8 mouse cellular contexts compared by ENCODE assay signal in the genomic region with DNA sequence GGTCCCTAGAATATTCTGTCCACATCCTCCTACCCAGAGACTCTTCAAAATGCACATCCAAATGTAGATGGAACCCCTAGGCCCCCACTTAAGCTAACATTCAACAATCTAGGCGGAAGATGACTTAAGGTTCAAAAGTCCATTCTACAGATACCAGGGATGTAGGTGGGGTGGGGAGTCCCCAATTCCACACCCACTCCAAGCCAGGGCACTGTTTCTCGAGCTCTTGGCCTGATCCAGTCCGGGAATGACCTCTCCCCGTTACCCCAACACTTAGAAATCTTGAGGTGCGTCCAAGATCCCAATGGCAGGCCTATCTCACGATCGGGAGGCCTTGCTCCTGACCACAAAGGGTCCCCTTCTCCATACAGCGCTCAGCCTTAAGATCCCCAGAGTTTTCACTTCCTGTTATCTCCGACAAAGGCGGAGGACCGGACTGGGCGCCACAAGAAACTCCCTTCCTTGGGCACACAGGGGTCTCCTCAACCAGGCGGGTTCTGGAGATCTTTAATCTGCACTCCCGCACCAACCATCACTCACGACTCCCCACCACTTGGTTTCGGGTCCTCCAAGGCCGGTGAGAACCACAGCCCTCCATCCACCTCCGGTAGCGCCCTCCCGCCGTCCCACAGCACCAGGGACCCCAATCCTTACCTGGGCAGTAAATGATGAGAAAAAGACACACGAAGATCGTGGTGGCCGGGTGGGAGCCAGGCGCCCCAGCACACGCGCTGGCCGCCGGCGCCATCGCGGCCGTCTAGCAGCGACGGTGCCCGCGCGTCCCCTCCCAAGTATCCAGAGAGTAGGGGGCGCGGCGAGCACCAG. TPM values are rescaled to one million over a fixed set of nuclear protein-coding genes. Genes with fewer than 3 reads are reported as not detected.
DNase-seq lines count a peak whose midpoint lies in the region; ATAC-seq and TF ChIP-seq lines count a peak whose summit lies in the region.

No protein-coding gene starts in this region.

- no peaks in the 10 kb centered on the region for H3K9me3 ChIP-seq in hindbrain, embryonic 13.5 days

- peaks cover 2% of the 10 kb centered on the region; the same call in 1 of the 2 replicates for H3K27me3 ChIP-seq in heart, adult 2 months (ENCODE audit: control insufficient read depth, insufficient read depth, low read length)
- H3K27me3 ChIP-seq in hindbrain, embryonic 13.5 days = peaks cover 29% of the 10 kb centered on the region

- no peak for TF ChIP-seq EP300 in heart, adult 2 months (IDR thresholded peaks at IDR 0.05; ENCODE audit: insufficient read depth, low read depth, low read length)

- TF ChIP-seq CTCF in heart, adult 2 months (IDR thresholded peaks at IDR 0.05) = no peak
- TF ChIP-seq CTCF in bone marrow, adult 2 months (IDR thresholded peaks at IDR 0.05; ENCODE audit: control insufficient read depth, insufficient read depth, low read length) = no peak

- intact Hi-C loops in heart, adult 2 months (cut with DNase I) = loop anchor here (5.0 kb wide), 1 partner anchor 80 kb away; a partner anchor contains a TSS
- intact Hi-C loops in heart, postnatal 14 days (cut with DNase I) = loop anchor here (2.0 to 10.0 kb wide), 3 partner anchors 72 to 240 kb away; a partner anchor contains a TSS

- H3K79me2 ChIP-seq in heart, adult 2 months (replicated peaks; ENCODE audit: control insufficient read depth, insufficient read depth, low read length) = no peaks in the 10 kb centered on the region

- peak overlapping the region; percentile 40; the same call in 1 of the 2 replicates for H3K4me3 ChIP-seq in heart, adult 2 months
- H3K4me3 ChIP-seq in bone marrow, adult 2 months (replicated peaks; ENCODE audit: control insufficient read depth, low read depth, low read length) = peak overlapping the region; percentile 16
- peak overlapping the region; percentile 35 for H3K4me3 ChIP-seq in hindbrain, embryonic 13.5 days

- no peak overlapping the region; the same call in 1 of the 2 replicates for H3K27ac ChIP-seq in heart, adult 2 months
- peak overlapping the region; percentile 45; the same call in 1 of the 2 replicates for H3K27ac ChIP-seq in bone marrow, adult 2 months (ENCODE audit: control insufficient read depth, insufficient read depth, low read depth, low read length, poor library complexity)
- H3K27ac ChIP-seq in hindbrain, embryonic 13.5 days = 0 out of 2 replicates have a peak overlapping the region, but pooled peaks have one; percentile 23

- no peak for TF ChIP-seq POLR2A in heart, adult 2 months (IDR thresholded peaks at IDR 0.05; ENCODE audit: insufficient read depth, low read depth, low read length)
- no peak for TF ChIP-seq POLR2A in bone marrow, adult 2 months (IDR thresholded peaks at IDR 0.05; ENCODE audit: borderline replicate concordance, control insufficient read depth, low read depth, low read length)

- peaks cover 1% of the 10 kb centered on the region for H3K4me1 ChIP-seq in heart, adult 2 months (ENCODE audit: control insufficient read depth, insufficient read depth, low read length)
- H3K4me1 ChIP-seq in bone marrow, adult 2 months (ENCODE audit: control insufficient read depth, insufficient read depth, low read length) = no peaks in the 10 kb centered on the region
- peaks cover 12% of the 10 kb centered on the region for H3K4me1 ChIP-seq in hindbrain, embryonic 13.5 days (replicated peaks)

- no peak for ATAC-seq in hindbrain, embryonic 13.5 days (ENCODE audit: low FRiP score)
- peak; percentile 28 for ATAC-seq in megakaryocyte progenitor cell, adult 5-6 weeks (replicated peaks; ENCODE audit: poor library complexity)
- no peak for ATAC-seq in CD4-positive, CD25-positive, alpha-beta regulatory T cell, adult 4 months

- H3K36me3 ChIP-seq in heart, adult 2 months (ENCODE audit: control insufficient read depth, insufficient read depth, low read length) = no peaks in the 10 kb centered on the region
- no peaks in the 10 kb centered on the region for H3K36me3 ChIP-seq in hindbrain, embryonic 13.5 days

- peak in 1 of 2 experiments; percentile 28 for DNase-seq in heart, adult 2 months
- DNase-seq in heart, postnatal 14 days = no peak
- no peak for DNase-seq in cerebellum, postnatal 4 days (ENCODE audit: low spot score in 2 of 2)
- DNase-seq in layer of hippocampus, adult 8-10 months (ENCODE audit: low spot score in 2 of 2) = no peak

- 16% methylated on average over 41 of the region's 41 CpGs for WGBS in heart, adult 2 months
- WGBS in bone marrow, adult 2 months = 26% methylated on average over 41 of the region's 41 CpGs
- 4% methylated on average over 41 of the region's 41 CpGs for WGBS in hindbrain, embryonic 13.5 days

- H3K4me2 ChIP-seq in hindbrain, embryonic 13.5 days = peak overlapping the region; percentile 56

- no peak overlapping the region for H3K9ac ChIP-seq in heart, adult 2 months (ENCODE audit: low read depth, low read length)
- H3K9ac ChIP-seq in hindbrain, embryonic 13.5 days = peak overlapping the region; percentile 43

RNA-seq across cellular contexts. Expression of a gene that starts 0.6 kb away (rescaled TPM):
- total RNA-seq in heart, adult 2 months (2021) = 1 to 10 TPM; 3.7 to 4.3 TPM
- polyA plus RNA-seq in heart, adult 2 months (2012; rRNA removed) = 5.6 and 7.6 TPM in 2 replicates
- total RNA-seq in heart, postnatal 14 days (2021) = 1 to 10 TPM; 4.2 to 5.0 TPM
- polyA plus RNA-seq in bone marrow, adult 2 months (2011; ENCODE audit: insufficient read depth, insufficient read length, low replicate concordance, missing spikeins) = 0.81 and 4.2 TPM in 2 replicates
- 17.2 and 18.8 TPM in 2 replicates for polyA plus RNA-seq in hindbrain, embryonic 13.5 days (2015; fragmentation: Nextera tagmentation; extraction: Ambion mirVana)
- 0.12 and 0.59 TPM in 2 replicates for total RNA-seq in megakaryocyte progenitor cell, adult 5-6 weeks (2015)
- total RNA-seq in megakaryocyte progenitor cell, adult 5-6 weeks (2017) = 0.33 and 0.68 TPM in 2 replicates
- total RNA-seq in layer of hippocampus, adult 8-10 months (2022) = 1 to 10 TPM; 5.1 to 9.0 (median 6.0) TPM
- 1 to 10 TPM; 1.8 to 2.6 TPM for polyA plus RNA-seq in CD4-positive, CD25-positive, alpha-beta regulatory T cell, adult 4 months (2017; shearing (Covaris generic))

RNA-seq across cellular contexts. Expression of a gene that starts 1.0 kb away (rescaled TPM):
- total RNA-seq in heart, adult 2 months (2021) = not detected
- polyA plus RNA-seq in heart, adult 2 months (2012; rRNA removed) = 0.29 and 0.53 TPM in 2 replicates
- under 1 TPM in 1 of 2 experiments, not detected in 1; 0.60 TPM for total RNA-seq in heart, postnatal 14 days (2021)
- 0.75 TPM in 1 of 2 replicates, not detected in the other for polyA plus RNA-seq in bone marrow, adult 2 months (2011; ENCODE audit: insufficient read depth, insufficient read length, low replicate concordance, missing spikeins)
- polyA plus RNA-seq in hindbrain, embryonic 13.5 days (2015; fragmentation: Nextera tagmentation; extraction: Ambion mirVana) = 0.96 and 0.97 TPM in 2 replicates
- total RNA-seq in megakaryocyte progenitor cell, adult 5-6 weeks (2015) = 0.10 and 0.34 TPM in 2 replicates
- total RNA-seq in megakaryocyte progenitor cell, adult 5-6 weeks (2017) = 0.42 and 0.91 TPM in 2 replicates
- under 1 TPM in 1 of 4 experiments, not detected in 3; 0.21 TPM for total RNA-seq in layer of hippocampus, adult 8-10 months (2022)
- polyA plus RNA-seq in CD4-positive, CD25-positive, alpha-beta regulatory T cell, adult 4 months (2017; shearing (Covaris generic)) = 1 to 10 TPM; 1.2 to 1.5 TPM

RNA-seq across cellular contexts. Expression of a gene that starts 16.0 kb away (rescaled TPM):
- total RNA-seq in heart, adult 2 months (2021) = 100 to 1,000 TPM; 103 to 110 TPM
- 124 and 135 TPM in 2 replicates for polyA plus RNA-seq in heart, adult 2 months (2012; rRNA removed)
- 100 to 1,000 TPM in 1 of 2 experiments, 10 to 100 TPM in 1; 90.2 to 103 TPM for total RNA-seq in heart, postnatal 14 days (2021)
- 88.9 and 89.6 TPM in 2 replicates for polyA plus RNA-seq in bone marrow, adult 2 months (2011; ENCODE audit: insufficient read depth, insufficient read length, low replicate concordance, missing spikeins)
- 25.9 and 26.0 TPM in 2 replicates for polyA plus RNA-seq in hindbrain, embryonic 13.5 days (2015; fragmentation: Nextera tagmentation; extraction: Ambion mirVana)
- 92.6 and 97.4 TPM in 2 replicates for total RNA-seq in megakaryocyte progenitor cell, adult 5-6 weeks (2015)
- total RNA-seq in megakaryocyte progenitor cell, adult 5-6 weeks (2017) = 137 and 162 TPM in 2 replicates
- 100 to 1,000 TPM; 118 to 123 (median 120) TPM for total RNA-seq in layer of hippocampus, adult 8-10 months (2022)
- 10 to 100 TPM; 11.0 to 16.0 TPM for polyA plus RNA-seq in CD4-positive, CD25-positive, alpha-beta regulatory T cell, adult 4 months (2017; shearing (Covaris generic))

RNA-seq across cellular contexts. Expression of a gene that starts 28.8 kb away (rescaled TPM):
- total RNA-seq in heart, adult 2 months (2021) = 10 to 100 TPM; 11.8 to 14.2 TPM
- polyA plus RNA-seq in heart, adult 2 months (2012; rRNA removed) = 114 and 141 TPM in 2 replicates
- total RNA-seq in heart, postnatal 14 days (2021) = 10 to 100 TPM in 1 of 2 experiments, 1 to 10 TPM in 1; 5.1 to 28.3 TPM
- 9.2 and 42.2 TPM in 2 replicates for polyA plus RNA-seq in bone marrow, adult 2 months (2011; ENCODE audit: insufficient read depth, insufficient read length, low replicate concordance, missing spikeins)
- polyA plus RNA-seq in hindbrain, embryonic 13.5 days (2015; fragmentation: Nextera tagmentation; extraction: Ambion mirVana) = not detected in 2 replicates
- total RNA-seq in megakaryocyte progenitor cell, adult 5-6 weeks (2015) = not detected in 2 replicates
- total RNA-seq in megakaryocyte progenitor cell, adult 5-6 weeks (2017) = not detected in 2 replicates
- total RNA-seq in layer of hippocampus, adult 8-10 months (2022) = not detected
- polyA plus RNA-seq in CD4-positive, CD25-positive, alpha-beta regulatory T cell, adult 4 months (2017; shearing (Covaris generic)) = not detected

RNA-seq across cellular contexts. Expression of a gene that starts 48.2 kb away (rescaled TPM):
- total RNA-seq in heart, adult 2 months (2021) = 1 to 10 TPM; 2.8 to 4.5 TPM
- 2.1 and 4.7 TPM in 2 replicates for polyA plus RNA-seq in heart, adult 2 months (2012; rRNA removed)
- 1 to 10 TPM; 1.9 to 5.4 TPM for total RNA-seq in heart, postnatal 14 days (2021)
- not detected in 2 replicates for polyA plus RNA-seq in bone marrow, adult 2 months (2011; ENCODE audit: insufficient read depth, insufficient read length, low replicate concordance, missing spikeins)
- not detected in 2 replicates for polyA plus RNA-seq in hindbrain, embryonic 13.5 days (2015; fragmentation: Nextera tagmentation; extraction: Ambion mirVana)
- not detected in 2 replicates for total RNA-seq in megakaryocyte progenitor cell, adult 5-6 weeks (2015)
- total RNA-seq in megakaryocyte progenitor cell, adult 5-6 weeks (2017) = not detected in 2 replicates
- not detected for total RNA-seq in layer of hippocampus, adult 8-10 months (2022)
- polyA plus RNA-seq in CD4-positive, CD25-positive, alpha-beta regulatory T cell, adult 4 months (2017; shearing (Covaris generic)) = not detected
